Mouse (Mus musculus): ENCODE data around the gene Nt5c2. TPM values are rescaled to one million over a fixed set of nuclear protein-coding genes. Genes with fewer than 3 reads are reported as not detected.

Nt5c2 gene
- polyA plus RNA-seq, 1 experiment from 2014 or later: 107 TPM

DNA sequence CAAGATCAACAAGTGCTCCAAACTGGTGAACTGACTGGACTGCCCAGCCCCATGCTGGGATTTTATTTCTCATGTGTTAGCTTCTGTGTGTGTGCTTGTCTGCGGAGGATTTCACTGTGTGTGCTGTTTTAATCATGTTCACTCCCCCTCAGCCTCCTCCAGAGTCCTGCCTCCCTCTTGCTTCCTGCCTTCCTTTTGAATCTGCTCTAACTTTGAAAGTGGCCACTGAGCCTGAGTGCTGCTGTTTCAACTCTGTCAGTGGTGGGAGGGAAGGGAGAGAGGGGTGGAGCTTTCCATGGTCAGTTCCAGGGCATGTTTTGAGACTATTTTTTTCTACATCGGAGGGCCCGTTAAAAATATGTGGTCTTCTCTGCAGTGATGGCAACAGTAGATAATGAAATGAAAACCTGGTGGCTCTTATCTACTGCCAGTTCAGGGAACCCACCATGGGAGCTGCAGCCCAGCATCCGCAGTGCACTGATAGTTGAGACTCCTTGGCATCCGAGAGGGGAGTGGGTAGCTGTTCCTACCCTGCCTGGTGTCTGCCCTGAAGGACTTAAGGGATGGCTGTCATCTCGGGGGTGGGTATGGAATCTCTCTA is 150.1 kb downstream of the Nt5c2 start:
- no peaks in the 10 kb centered on the region for H3K9me3 ChIP-seq (ENCODE audit: control insufficient read depth, low read length)
- H3K4me1 ChIP-seq (replicated peaks; ENCODE audit: control insufficient read depth, insufficient read depth, low read length): peaks cover 47% of the 10 kb centered on the region
- H3K36me3 ChIP-seq (ENCODE audit: control insufficient read depth, insufficient read depth, low read length): no peaks in the 10 kb centered on the region
- 30% methylated on average over 6 of the region's 6 CpGs for whole genome bisulfite sequencing
- ATAC-seq (replicated peaks; ENCODE audit: low FRiP score) (no peak; the same call in 1 of the 2 replicates), DNase-seq (ENCODE audit: low spot score) (no peak)
- H3K27ac ChIP-seq (ENCODE audit: low read depth, low read length): peak overlapping the region; percentile 67; the same call in 1 of the 2 replicates
- no peak overlapping the region for H3K4me3 ChIP-seq (ENCODE audit: low read depth, low read length)
- H3K4me2 ChIP-seq: peak overlapping the region; percentile 37
- H3K27me3 ChIP-seq (replicated peaks; ENCODE audit: control insufficient read depth, insufficient read depth, low read length): no peaks in the 10 kb centered on the region
- H3K9ac ChIP-seq (ENCODE audit: low read depth, low read length): 0 out of 2 replicates have a peak overlapping the region, but pooled peaks have one; percentile 10

DNA sequence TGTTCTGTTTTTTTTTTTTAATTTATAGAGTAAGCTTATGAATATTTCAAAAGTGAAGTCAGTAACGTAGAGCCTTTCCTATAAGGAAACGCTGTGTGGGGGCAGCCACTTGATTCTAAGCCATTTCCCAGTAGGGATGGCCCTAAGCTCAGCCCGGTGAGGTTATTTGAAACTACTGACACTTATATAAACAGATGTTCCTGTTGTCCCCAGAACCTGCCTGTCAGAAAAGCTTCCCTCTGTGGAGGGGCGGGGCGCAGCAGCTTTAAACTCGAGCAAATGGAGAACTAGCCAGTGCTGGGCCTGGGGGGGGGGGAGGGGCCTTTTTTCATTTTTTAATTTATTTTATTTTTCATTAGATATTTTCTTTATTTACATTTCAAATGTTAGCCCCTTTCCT is 150.9 kb downstream of the Nt5c2 start:
- Histone ChIP-seq H3K27me3 (replicated peaks; ENCODE audit: control insufficient read depth, insufficient read depth, low read length) (no peaks in the 10 kb centered on the region), H3K36me3 (ENCODE audit: control insufficient read depth, insufficient read depth, low read length) (no peaks in the 10 kb centered on the region), H3K9me3 (ENCODE audit: control insufficient read depth, low read length) (no peaks in the 10 kb centered on the region), H3K4me3 (ENCODE audit: low read depth, low read length) (no peak overlapping the region), H3K9ac (ENCODE audit: low read depth, low read length) (no peak overlapping the region), H3K4me2 (peak overlapping the region; percentile 51), H3K4me1 (replicated peaks; ENCODE audit: control insufficient read depth, insufficient read depth, low read length) (peaks cover 53% of the 10 kb centered on the region), H3K27ac (ENCODE audit: low read depth, low read length) (peak overlapping the region; percentile 53; the same call in 1 of the 2 replicates)
- ATAC-seq (replicated peaks; ENCODE audit: low FRiP score) (no peak), DNase-seq (ENCODE audit: low spot score) (no peak)
- 31% methylated on average over 6 of the region's 6 CpGs for WGBS

DNA sequence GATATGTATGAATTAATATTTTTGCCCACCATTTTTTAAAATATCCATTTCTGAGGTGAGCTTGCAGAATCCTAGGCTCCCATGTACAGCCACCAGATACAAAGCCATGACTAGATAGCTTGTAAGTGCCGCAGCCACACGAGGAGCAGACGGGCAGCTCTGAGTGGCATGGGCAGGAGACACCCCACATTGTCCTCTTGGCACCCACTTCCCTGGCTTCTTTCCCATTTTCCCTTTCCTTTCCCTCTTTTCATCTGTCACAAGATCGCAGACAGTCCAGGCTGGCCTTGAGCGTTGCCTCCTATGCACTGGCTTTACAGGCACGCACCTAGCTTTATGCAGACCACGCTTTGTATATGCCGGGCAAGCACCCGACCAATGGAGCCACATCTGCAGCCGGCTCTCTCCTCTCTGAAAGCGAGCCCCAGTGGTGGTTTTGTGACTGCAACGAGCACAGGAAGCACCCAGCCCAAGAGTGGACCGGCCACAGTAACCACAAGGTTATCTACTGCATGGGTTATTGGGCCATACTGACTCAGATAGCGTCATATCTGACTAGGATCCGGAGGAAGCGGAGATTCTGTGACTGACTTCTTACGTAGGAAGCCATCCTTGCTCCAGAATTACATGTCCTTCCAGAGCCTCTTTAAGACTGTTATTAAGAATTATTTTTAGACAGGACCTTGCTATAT is 151.6 kb downstream of the Nt5c2 start:
- Histone ChIP-seq H3K9me3 (ENCODE audit: control insufficient read depth, low read length) (no peaks in the 10 kb centered on the region), H3K4me1 (replicated peaks; ENCODE audit: control insufficient read depth, insufficient read depth, low read length) (peaks cover 53% of the 10 kb centered on the region), H3K4me2 (peak overlapping the region; percentile 51), H3K27me3 (replicated peaks; ENCODE audit: control insufficient read depth, insufficient read depth, low read length) (no peaks in the 10 kb centered on the region), H3K4me3 (ENCODE audit: low read depth, low read length) (no peak overlapping the region), H3K36me3 (ENCODE audit: control insufficient read depth, insufficient read depth, low read length) (no peaks in the 10 kb centered on the region), H3K27ac (ENCODE audit: low read depth, low read length) (peak overlapping the region; percentile 53; the same call in 1 of the 2 replicates), H3K9ac (ENCODE audit: low read depth, low read length) (peak overlapping the region; percentile 49)
- WGBS: 43% methylated on average over 17 of the region's 17 CpGs
- ATAC-seq (replicated peaks; ENCODE audit: low FRiP score) (peak; percentile 65), DNase-seq (ENCODE audit: low spot score) (no peak)

DNA sequence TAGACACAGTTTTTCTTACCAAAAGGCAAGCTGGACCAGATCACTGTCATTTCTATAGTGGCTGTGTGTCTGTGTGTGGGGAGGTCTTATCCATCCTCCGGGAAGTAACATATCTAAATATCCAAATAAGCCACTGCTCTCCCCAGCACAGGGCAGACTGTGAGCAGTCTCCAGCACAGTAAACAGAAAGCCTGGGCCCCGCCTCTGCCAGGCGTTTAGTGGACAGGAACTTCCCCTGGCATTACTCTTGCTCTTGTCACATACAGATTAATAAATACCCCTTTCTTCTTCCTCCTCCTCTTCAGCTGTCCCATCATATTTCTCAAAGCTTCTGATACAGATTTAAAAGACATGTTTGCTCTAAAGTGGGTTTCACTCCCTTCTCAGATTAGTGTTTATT is 152.4 kb downstream of the Nt5c2 start:
- no peak for ATAC-seq (replicated peaks; ENCODE audit: low FRiP score)
- H3K9me3 ChIP-seq (ENCODE audit: control insufficient read depth, low read length): no peaks in the 10 kb centered on the region
- no peaks in the 10 kb centered on the region for H3K36me3 ChIP-seq (ENCODE audit: control insufficient read depth, insufficient read depth, low read length)
- H3K4me3 ChIP-seq (ENCODE audit: low read depth, low read length): no peak overlapping the region
- peak overlapping the region; percentile 51; the same call in 1 of the 2 replicates for H3K4me2 ChIP-seq
- H3K27me3 ChIP-seq (replicated peaks; ENCODE audit: control insufficient read depth, insufficient read depth, low read length): no peaks in the 10 kb centered on the region
- no peak for DNase-seq (ENCODE audit: low spot score)
- 38% methylated on average over 3 of the region's 3 CpGs for WGBS
- peak overlapping the region; percentile 37; the same call in 1 of the 2 replicates for H3K27ac ChIP-seq (ENCODE audit: low read depth, low read length)
- H3K9ac ChIP-seq (ENCODE audit: low read depth, low read length): no peak overlapping the region; the same call in 1 of the 2 replicates
- peaks cover 54% of the 10 kb centered on the region for H3K4me1 ChIP-seq (replicated peaks; ENCODE audit: control insufficient read depth, insufficient read depth, low read length)

DNA sequence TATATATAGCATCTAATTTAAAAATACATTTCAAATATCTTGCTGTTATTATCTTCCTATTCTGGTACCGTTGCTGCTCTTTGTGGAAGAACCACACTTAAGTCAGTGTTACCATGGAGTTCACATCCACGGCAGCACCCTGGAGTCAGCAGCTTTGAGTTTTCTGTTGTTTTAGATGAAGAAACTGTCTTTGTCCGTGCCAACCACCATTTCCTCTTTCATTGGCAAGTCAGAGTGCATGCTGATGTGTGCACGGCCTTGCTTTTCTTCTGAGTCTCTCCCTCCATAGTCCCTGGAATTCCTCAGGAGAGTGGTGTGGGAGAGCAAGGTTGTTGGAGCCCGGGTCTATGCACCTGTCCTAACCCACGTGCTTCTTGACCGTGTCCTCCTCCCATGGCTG is 156.8 kb downstream of the Nt5c2 start:
- WGBS: 81% methylated on average over 7 of the region's 7 CpGs
- Histone ChIP-seq H3K9me3 (ENCODE audit: control insufficient read depth, low read length) (no peaks in the 10 kb centered on the region), H3K36me3 (ENCODE audit: control insufficient read depth, insufficient read depth, low read length) (no peaks in the 10 kb centered on the region), H3K27ac (ENCODE audit: low read depth, low read length) (no peak overlapping the region), H3K9ac (ENCODE audit: low read depth, low read length) (no peak overlapping the region), H3K4me2 (no peak overlapping the region), H3K27me3 (replicated peaks; ENCODE audit: control insufficient read depth, insufficient read depth, low read length) (no peaks in the 10 kb centered on the region), H3K4me3 (ENCODE audit: low read depth, low read length) (no peak overlapping the region), H3K4me1 (replicated peaks; ENCODE audit: control insufficient read depth, insufficient read depth, low read length) (peaks cover 52% of the 10 kb centered on the region)
- DNase-seq (ENCODE audit: low spot score) (no peak), ATAC-seq (replicated peaks; ENCODE audit: low FRiP score) (no peak)

DNA sequence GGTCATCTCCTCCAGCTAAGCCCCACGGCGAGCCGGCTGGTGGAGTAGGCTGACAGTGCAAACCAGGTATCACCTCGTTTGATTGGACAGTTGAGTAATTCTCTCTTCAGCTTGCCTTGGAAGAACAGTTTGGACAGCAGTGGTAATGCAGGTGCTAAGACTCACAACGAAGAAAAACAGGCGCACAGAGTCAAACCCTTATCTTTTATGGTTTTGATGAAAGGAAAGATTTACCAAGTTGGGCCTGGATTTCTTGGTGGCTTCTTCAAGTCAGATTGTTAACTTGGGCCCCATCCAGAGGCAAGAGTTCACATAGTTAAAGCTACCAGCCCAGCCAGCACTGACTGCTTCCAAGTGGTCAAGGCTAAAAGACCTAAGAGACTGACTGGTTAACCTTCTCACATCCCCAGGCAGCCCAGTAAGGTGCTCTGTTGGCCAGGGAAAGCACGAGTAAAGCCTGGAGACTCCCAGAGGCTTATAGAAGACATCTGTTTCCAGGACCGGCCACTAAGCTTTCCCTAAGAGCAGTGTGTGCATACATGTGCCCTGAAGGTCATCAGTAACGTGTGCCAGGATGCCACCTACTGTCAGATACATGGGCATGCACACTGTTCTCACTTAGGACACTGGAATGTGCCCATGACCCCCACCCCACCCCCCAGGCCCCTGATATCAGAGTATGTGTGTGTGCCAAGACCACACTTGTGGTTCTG is 157.5 kb downstream of the Nt5c2 start:
- Histone ChIP-seq H3K4me3 (ENCODE audit: low read depth, low read length) (no peak overlapping the region), H3K9ac (ENCODE audit: low read depth, low read length) (no peak overlapping the region), H3K27me3 (replicated peaks; ENCODE audit: control insufficient read depth, insufficient read depth, low read length) (no peaks in the 10 kb centered on the region), H3K27ac (ENCODE audit: low read depth, low read length) (no peak overlapping the region), H3K36me3 (ENCODE audit: control insufficient read depth, insufficient read depth, low read length) (no peaks in the 10 kb centered on the region), H3K9me3 (ENCODE audit: control insufficient read depth, low read length) (no peaks in the 10 kb centered on the region), H3K4me1 (replicated peaks; ENCODE audit: control insufficient read depth, insufficient read depth, low read length) (peaks cover 44% of the 10 kb centered on the region), H3K4me2 (no peak overlapping the region)
- ATAC-seq (replicated peaks; ENCODE audit: low FRiP score): peak; percentile 52; the same call in 1 of the 2 replicates
- WGBS: 62% methylated on average over 9 of the region's 9 CpGs
- DNase-seq (ENCODE audit: low spot score): no peak

DNA sequence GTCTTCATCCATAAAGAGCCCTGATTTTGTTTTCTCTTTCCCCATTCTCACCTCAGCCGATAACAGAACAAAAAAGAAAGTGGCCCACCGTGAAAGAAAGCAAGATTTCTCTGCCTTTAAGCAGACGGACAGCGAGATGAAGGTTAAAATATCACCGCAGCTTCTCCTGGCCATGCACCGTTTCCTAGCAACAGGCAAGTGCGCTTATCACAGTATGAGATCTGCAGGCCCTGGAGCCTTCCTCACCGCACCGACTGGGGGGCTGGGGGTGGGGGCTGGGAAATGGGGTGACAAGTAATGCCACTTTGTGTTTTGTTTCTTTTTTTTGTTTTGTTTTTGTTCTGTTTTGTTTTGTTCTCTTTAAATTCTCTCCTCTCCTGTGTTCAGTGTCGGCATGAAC is 158.2 kb downstream of the Nt5c2 start:
- 40% methylated on average over 10 of the region's 10 CpGs for WGBS
- peaks cover 37% of the 10 kb centered on the region for H3K4me1 ChIP-seq (replicated peaks; ENCODE audit: control insufficient read depth, insufficient read depth, low read length)
- H3K4me2 ChIP-seq: no peak overlapping the region
- no peaks in the 10 kb centered on the region for H3K27me3 ChIP-seq (replicated peaks; ENCODE audit: control insufficient read depth, insufficient read depth, low read length)
- H3K36me3 ChIP-seq (ENCODE audit: control insufficient read depth, insufficient read depth, low read length): no peaks in the 10 kb centered on the region
- H3K27ac ChIP-seq (ENCODE audit: low read depth, low read length): no peak overlapping the region
- no peak overlapping the region for H3K4me3 ChIP-seq (ENCODE audit: low read depth, low read length)
- H3K9me3 ChIP-seq (ENCODE audit: control insufficient read depth, low read length): no peaks in the 10 kb centered on the region
- DNase-seq (ENCODE audit: low spot score) (no peak), ATAC-seq (replicated peaks; ENCODE audit: low FRiP score) (no peak)
- H3K9ac ChIP-seq (ENCODE audit: low read depth, low read length): no peak overlapping the region

DNA sequence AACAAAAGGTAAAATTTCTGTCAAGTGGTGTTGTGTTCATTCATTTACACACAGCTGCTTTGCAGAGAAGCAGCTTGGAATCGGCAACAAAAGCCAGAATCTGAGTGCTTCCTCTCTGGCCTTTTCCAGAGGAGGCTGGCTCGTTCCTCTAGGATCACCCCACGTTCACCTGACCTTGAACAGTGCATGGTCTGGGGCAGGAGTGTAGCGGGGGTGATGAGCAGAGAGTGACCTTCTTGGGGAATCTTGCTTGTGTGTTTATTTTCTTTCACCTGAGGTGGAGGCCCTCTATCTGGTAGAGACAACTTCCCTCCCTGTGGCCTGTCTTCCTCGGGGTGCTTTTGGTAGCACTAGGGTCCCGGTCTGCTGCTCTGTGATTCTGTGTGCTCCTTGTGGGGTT is 158.7 kb downstream of the Nt5c2 start:
- Histone ChIP-seq H3K36me3 (ENCODE audit: control insufficient read depth, insufficient read depth, low read length) (no peaks in the 10 kb centered on the region), H3K27ac (ENCODE audit: low read depth, low read length) (no peak overlapping the region), H3K9me3 (ENCODE audit: control insufficient read depth, low read length) (no peaks in the 10 kb centered on the region), H3K4me3 (ENCODE audit: low read depth, low read length) (no peak overlapping the region), H3K4me2 (no peak overlapping the region), H3K4me1 (replicated peaks; ENCODE audit: control insufficient read depth, insufficient read depth, low read length) (peaks cover 33% of the 10 kb centered on the region), H3K27me3 (replicated peaks; ENCODE audit: control insufficient read depth, insufficient read depth, low read length) (no peaks in the 10 kb centered on the region), H3K9ac (ENCODE audit: low read depth, low read length) (no peak overlapping the region)
- ATAC-seq (replicated peaks; ENCODE audit: low FRiP score) (no peak), DNase-seq (ENCODE audit: low spot score) (no peak)
- WGBS: 46% methylated on average over 6 of the region's 6 CpGs

Data from liver, embryonic 11.5 days (tissue).